In the genomic region with DNA sequence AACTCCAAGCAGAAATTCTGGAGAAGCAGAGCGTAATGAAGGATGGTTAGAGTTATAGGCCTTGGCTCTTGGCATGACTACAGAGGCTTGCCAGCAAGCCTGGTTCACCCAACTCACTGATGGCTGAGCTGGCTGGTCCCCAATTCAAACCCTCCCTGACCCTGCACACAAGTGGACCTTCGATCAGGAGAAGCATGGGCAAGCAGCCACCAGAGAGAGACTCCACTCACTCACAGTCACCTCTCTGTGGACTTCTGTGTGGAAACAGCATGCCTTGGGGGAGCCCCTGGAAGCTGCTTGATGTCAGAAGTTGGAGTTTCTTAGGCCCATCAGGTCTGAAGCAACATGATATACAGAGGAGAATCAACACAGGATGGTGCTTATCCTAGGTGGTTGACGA, we compare ENCODE assay signal across 28 mouse cellular contexts.
"Had no signal": no experiment of that assay in that cellular context is flagged by ENCODE, and none has a peak within 500 bp of the region (broad histone marks: within the 10 kb centered on the region; RNA-seq: fewer than 3 reads in every experiment).

No protein-coding gene starts in this region.

- H3K36me3 ChIP-seq: heart, embryonic 10.5 days; hindbrain, embryonic 13.5 days; hindbrain, embryonic 15.5 days; kidney, embryonic 15.5 days; limb, embryonic 10.5 days; limb, embryonic 12.5 days; liver, embryonic 13.5 days; liver, embryonic 15.5 days had no signal

- H3K27me3 ChIP-seq: heart, embryonic 13.5 days; heart, embryonic 15.5 days; hindbrain, embryonic 13.5 days; hindbrain, embryonic 15.5 days; kidney, embryonic 15.5 days; limb, embryonic 12.5 days; liver, embryonic 13.5 days; liver, embryonic 15.5 days had no signal

- ATAC-seq: hindbrain, postnatal 0 days; intestine, embryonic 16.5 days; liver, postnatal 0 days had no signal

- H3K4me1 ChIP-seq: heart, embryonic 10.5 days; hindbrain, embryonic 13.5 days; hindbrain, embryonic 15.5 days; kidney, embryonic 15.5 days; limb, embryonic 12.5 days; liver, embryonic 15.5 days had no signal

- H3K4me3 ChIP-seq: heart, embryonic 10.5 days; heart, embryonic 13.5 days; heart, embryonic 15.5 days; hindbrain, embryonic 13.5 days; hindbrain, embryonic 15.5 days; kidney, embryonic 15.5 days; limb, embryonic 10.5 days; limb, embryonic 12.5 days; liver, embryonic 13.5 days; liver, embryonic 15.5 days had no signal

- H3K9me3 ChIP-seq: heart, embryonic 10.5 days; heart, embryonic 13.5 days; heart, embryonic 15.5 days; hindbrain, embryonic 13.5 days; hindbrain, embryonic 15.5 days; kidney, embryonic 15.5 days; limb, embryonic 10.5 days; limb, embryonic 12.5 days; liver, embryonic 13.5 days; liver, embryonic 15.5 days had no signal

- H3K4me2 ChIP-seq: heart, embryonic 13.5 days; heart, embryonic 15.5 days; hindbrain, embryonic 13.5 days; hindbrain, embryonic 15.5 days; kidney, embryonic 15.5 days; limb, embryonic 12.5 days; liver, embryonic 11.5 days; liver, embryonic 13.5 days; liver, embryonic 15.5 days had no signal

- H3K9ac ChIP-seq: heart, embryonic 13.5 days; heart, embryonic 15.5 days; hindbrain, embryonic 13.5 days; hindbrain, embryonic 15.5 days; kidney, embryonic 15.5 days; limb, embryonic 12.5 days; liver, embryonic 13.5 days; liver, embryonic 15.5 days; liver, postnatal 0 days had no signal

- DNase-seq: gastrocnemius, postnatal 14 days; gastrocnemius, postnatal 36 days; heart, adult 18-20 months; heart, postnatal 14 days; heart, postnatal 36 days; kidney, adult 11 months; kidney, adult 2 months; kidney, adult 9 months; kidney, postnatal 14 days; kidney, postnatal 36 days; layer of hippocampus, adult 9-11 months; layer of hippocampus, postnatal 36 days; liver; liver, embryonic 13.5 days; liver, postnatal 0 days had no signal

- H3K27ac ChIP-seq: heart, embryonic 10.5 days; heart, embryonic 13.5 days; heart, embryonic 15.5 days; hindbrain, embryonic 13.5 days; hindbrain, embryonic 15.5 days; hindbrain, postnatal 0 days; kidney, embryonic 15.5 days; kidney, postnatal 0 days; limb, embryonic 10.5 days; limb, embryonic 12.5 days; liver, embryonic 13.5 days; liver, embryonic 15.5 days had no signal
